Mouse (Mus musculus): ENCODE data around the gene Has3. TPM values are rescaled to one million over a fixed set of nuclear protein-coding genes. Genes with fewer than 3 reads are reported as not detected.

Gene Has3
- polyA plus RNA-seq, 1 experiment from 2014 or later: 1.8 TPM

- no peaks in the 10 kb centered on the region for H3K27me3 ChIP-seq (replicated peaks; ENCODE audit: control insufficient read depth, insufficient read depth, low read length)
- peaks cover 27% of the 10 kb centered on the region for H3K36me3 ChIP-seq (ENCODE audit: control insufficient read depth, insufficient read depth, low read length)
- H3K9ac ChIP-seq (ENCODE audit: low read length): peak within 1 kb of the TSS; percentile 96
- peaks cover 12% of the 10 kb centered on the region; the same call in 1 of the 2 replicates for H3K4me1 ChIP-seq (ENCODE audit: control insufficient read depth, insufficient read depth, low read length)
- under 1% methylated on average over 58 of the region's 63 CpGs for WGBS
- peak within 1 kb of the TSS; percentile 74 for H3K4me2 ChIP-seq (ENCODE audit: low read length)
- ATAC-seq: peak; percentile 96
- peak; percentile 91 for DNase-seq (ENCODE audit: low spot score)
- H3K9me3 ChIP-seq (replicated peaks; ENCODE audit: control insufficient read depth, low read length): no peaks in the 10 kb centered on the region
- H3K4me3 ChIP-seq (ENCODE audit: low read depth, low read length): peak within 1 kb of the TSS; percentile 92
- H3K27ac ChIP-seq (ENCODE audit: low read depth, low read length): peak within 1 kb of the TSS; percentile 95
Measured at GRCm38 (mm10) chr8:106893481-106894156, 23.6 kb downstream of the Has3 start, which contains the start of gene Utp4. TSS of gene Utp4 (plus strand) at chr8:106893636.

GRCm38 (mm10) chr8:106899473-106899872, 29.4 kb downstream of the Has3 start:
- WGBS: 88% methylated on average over 5 of the region's 5 CpGs
- Histone ChIP-seq H3K4me2 (ENCODE audit: low read length) (no peak overlapping the region), H3K4me1 (ENCODE audit: control insufficient read depth, insufficient read depth, low read length) (no peaks in the 10 kb centered on the region; the same call in 1 of the 2 replicates), H3K27ac (ENCODE audit: low read depth, low read length) (no peak overlapping the region), H3K27me3 (replicated peaks; ENCODE audit: control insufficient read depth, insufficient read depth, low read length) (no peaks in the 10 kb centered on the region), H3K4me3 (ENCODE audit: low read depth, low read length) (no peak overlapping the region), H3K9me3 (replicated peaks; ENCODE audit: control insufficient read depth, low read length) (no peaks in the 10 kb centered on the region), H3K9ac (ENCODE audit: low read length) (no peak overlapping the region), H3K36me3 (ENCODE audit: control insufficient read depth, insufficient read depth, low read length) (peaks cover 84% of the 10 kb centered on the region)
- no peak for ATAC-seq
- DNase-seq (ENCODE audit: low spot score): no peak

- no peak overlapping the region for H3K4me3 ChIP-seq (ENCODE audit: low read depth, low read length)
- H3K36me3 ChIP-seq (ENCODE audit: control insufficient read depth, insufficient read depth, low read length): peaks cover 79% of the 10 kb centered on the region
- no peaks in the 10 kb centered on the region for H3K9me3 ChIP-seq (replicated peaks; ENCODE audit: control insufficient read depth, low read length)
- H3K27ac ChIP-seq (ENCODE audit: low read depth, low read length): no peak overlapping the region
- DNase-seq (ENCODE audit: low spot score): peak; percentile 77
- H3K27me3 ChIP-seq (replicated peaks; ENCODE audit: control insufficient read depth, insufficient read depth, low read length): no peaks in the 10 kb centered on the region
- H3K4me2 ChIP-seq (ENCODE audit: low read length): no peak overlapping the region
- 89% methylated on average over 17 of the region's 17 CpGs for WGBS
- H3K9ac ChIP-seq (ENCODE audit: low read length): no peak overlapping the region
- H3K4me1 ChIP-seq (ENCODE audit: control insufficient read depth, insufficient read depth, low read length): no peaks in the 10 kb centered on the region
- no peak for ATAC-seq
Measured at GRCm38 (mm10) chr8:106905727-106906480, 35.9 kb downstream of the Has3 start.

GRCm38 (mm10) chr8:106906635-106907034, 36.6 kb downstream of the Has3 start:
- no peak overlapping the region for H3K27ac ChIP-seq (ENCODE audit: low read depth, low read length)
- no peak overlapping the region for H3K9ac ChIP-seq (ENCODE audit: low read length)
- H3K36me3 ChIP-seq (ENCODE audit: control insufficient read depth, insufficient read depth, low read length): peaks cover 79% of the 10 kb centered on the region
- no peak overlapping the region for H3K4me3 ChIP-seq (ENCODE audit: low read depth, low read length)
- WGBS: 97% methylated on average over 6 of the region's 6 CpGs
- H3K9me3 ChIP-seq (replicated peaks; ENCODE audit: control insufficient read depth, low read length): no peaks in the 10 kb centered on the region
- no peaks in the 10 kb centered on the region for H3K4me1 ChIP-seq (ENCODE audit: control insufficient read depth, insufficient read depth, low read length)
- no peak overlapping the region for H3K4me2 ChIP-seq (ENCODE audit: low read length)
- DNase-seq (ENCODE audit: low spot score) (no peak), ATAC-seq (no peak)
- no peaks in the 10 kb centered on the region for H3K27me3 ChIP-seq (replicated peaks; ENCODE audit: control insufficient read depth, insufficient read depth, low read length)

GRCm38 (mm10) chr8:106907450-106907849, 37.4 kb downstream of the Has3 start:
- Histone ChIP-seq H3K27ac (ENCODE audit: low read depth, low read length) (no peak overlapping the region), H3K4me2 (ENCODE audit: low read length) (no peak overlapping the region), H3K27me3 (replicated peaks; ENCODE audit: control insufficient read depth, insufficient read depth, low read length) (no peaks in the 10 kb centered on the region), H3K36me3 (ENCODE audit: control insufficient read depth, insufficient read depth, low read length) (peaks cover 79% of the 10 kb centered on the region), H3K4me3 (ENCODE audit: low read depth, low read length) (no peak overlapping the region), H3K9ac (ENCODE audit: low read length) (no peak overlapping the region), H3K9me3 (replicated peaks; ENCODE audit: control insufficient read depth, low read length) (no peaks in the 10 kb centered on the region), H3K4me1 (ENCODE audit: control insufficient read depth, insufficient read depth, low read length) (no peaks in the 10 kb centered on the region)
- WGBS: 92% methylated on average over 6 of the region's 6 CpGs
- no peak for DNase-seq (ENCODE audit: low spot score)
- no peak for ATAC-seq

GRCm38 (mm10) chr8:106908291-106908690, 38.2 kb downstream of the Has3 start:
- 74% methylated on average over 7 of the region's 7 CpGs for WGBS
- peaks cover 75% of the 10 kb centered on the region for H3K36me3 ChIP-seq (ENCODE audit: control insufficient read depth, insufficient read depth, low read length)

GRCm38 (mm10) chr8:106913631-106914030, 43.6 kb downstream of the Has3 start:
- Histone ChIP-seq H3K4me2 (ENCODE audit: low read length) (no peak overlapping the region), H3K27ac (ENCODE audit: low read depth, low read length) (no peak overlapping the region), H3K36me3 (ENCODE audit: control insufficient read depth, insufficient read depth, low read length) (peaks cover 77% of the 10 kb centered on the region), H3K9me3 (replicated peaks; ENCODE audit: control insufficient read depth, low read length) (no peaks in the 10 kb centered on the region), H3K4me1 (ENCODE audit: control insufficient read depth, insufficient read depth, low read length) (no peaks in the 10 kb centered on the region), H3K4me3 (ENCODE audit: low read depth, low read length) (no peak overlapping the region), H3K9ac (ENCODE audit: low read length) (no peak overlapping the region), H3K27me3 (replicated peaks; ENCODE audit: control insufficient read depth, insufficient read depth, low read length) (no peaks in the 10 kb centered on the region)
- no peak for ATAC-seq
- DNase-seq (ENCODE audit: low spot score): no peak
- WGBS: 94% methylated on average over 10 of the region's 10 CpGs

More at GRCm38 (mm10) chr8:106908291-106908690, 38.2 kb downstream of the Has3 start:
- H3K9me3 ChIP-seq (replicated peaks; ENCODE audit: control insufficient read depth, low read length): no peaks in the 10 kb centered on the region
- H3K4me1 ChIP-seq (ENCODE audit: control insufficient read depth, insufficient read depth, low read length): no peaks in the 10 kb centered on the region
- no peak overlapping the region for H3K27ac ChIP-seq (ENCODE audit: low read depth, low read length)
- DNase-seq (ENCODE audit: low spot score) (no peak), ATAC-seq (no peak)
- H3K27me3 ChIP-seq (replicated peaks; ENCODE audit: control insufficient read depth, insufficient read depth, low read length): no peaks in the 10 kb centered on the region
- H3K4me3 ChIP-seq (ENCODE audit: low read depth, low read length): no peak overlapping the region
- no peak overlapping the region for H3K4me2 ChIP-seq (ENCODE audit: low read length)
- no peak overlapping the region for H3K9ac ChIP-seq (ENCODE audit: low read length)

- Histone ChIP-seq H3K4me2 (ENCODE audit: low read length) (no peak overlapping the region), H3K27me3 (replicated peaks; ENCODE audit: control insufficient read depth, insufficient read depth, low read length) (no peaks in the 10 kb centered on the region), H3K36me3 (ENCODE audit: control insufficient read depth, insufficient read depth, low read length) (peaks cover 82% of the 10 kb centered on the region), H3K27ac (ENCODE audit: low read depth, low read length) (no peak overlapping the region; the same call in 1 of the 2 replicates), H3K9ac (ENCODE audit: low read length) (no peak overlapping the region), H3K4me3 (ENCODE audit: low read depth, low read length) (no peak overlapping the region), H3K4me1 (ENCODE audit: control insufficient read depth, insufficient read depth, low read length) (no peaks in the 10 kb centered on the region), H3K9me3 (replicated peaks; ENCODE audit: control insufficient read depth, low read length) (no peaks in the 10 kb centered on the region)
- ATAC-seq: 0 out of 2 replicates have a peak, but pooled peaks have one; percentile 37
- no peak for DNase-seq (ENCODE audit: low spot score)
- 84% methylated on average over 8 of the region's 8 CpGs for WGBS
Measured at GRCm38 (mm10) chr8:106919721-106920394, 49.8 kb downstream of the Has3 start.
